Mouse (Mus musculus) ES-E14 (cell line): ENCODE measurements around the gene March1. TPM values are rescaled to one million over a fixed set of nuclear protein-coding genes. Genes with fewer than 3 reads are reported as not detected.

Source experiments
- DNase-seq: peaks from one replicate; pipeline ENCODE4 v3.0.0-alpha.2; 2013; ENCODE audit warnings: low read depth, low spot score
- H3K27ac ChIP-seq: 2 replicates; pipeline ENCODE4 v1.5.1; 2012; ENCODE audit warnings: low read depth, mild to moderate bottlenecking, low read length, moderate library complexity, mixed read lengths; ENCODE audit not compliant: poor library complexity, insufficient read depth, severe bottlenecking
- H3K36me3 ChIP-seq: 2 replicates; pipeline ENCODE4 v1.6.1; 2012; ENCODE audit warnings: mild to moderate bottlenecking, low read length, moderate library complexity, mixed read lengths; ENCODE audit not compliant: control insufficient read depth, poor library complexity, insufficient read depth, severe bottlenecking
- H3K4me1 ChIP-seq, 2 experiments: fragments of 150-350 bp in 1 of 2; sonication (generic) in 1 of 2; 2 replicates each; pipeline ENCODE4 v1.6.1; 2012; ENCODE audit warnings: low read length in 2 of 2, mild to moderate bottlenecking in 1 of 2, mixed read lengths in 1 of 2; ENCODE audit not compliant: control insufficient read depth in 2 of 2, insufficient read depth in 2 of 2, poor library complexity in 1 of 2
- H3K4me3 ChIP-seq, 2 experiments: fragments of 150-350 bp in 1 of 2; sonication (generic) in 1 of 2; 2 replicates each; pipeline ENCODE4 v1.5.1; 2012; ENCODE audit warnings: low read length in 2 of 2, low read depth in 1 of 2, mild to moderate bottlenecking in 1 of 2, mixed read lengths in 1 of 2; ENCODE audit not compliant: insufficient read depth in 1 of 2, poor library complexity in 1 of 2, severe bottlenecking in 1 of 2
- H3K9ac ChIP-seq: 2 replicates; pipeline ENCODE4 v1.6.1; 2012; ENCODE audit warnings: low read depth, mild to moderate bottlenecking, low read length, mixed read lengths; ENCODE audit not compliant: poor library complexity, insufficient read depth, severe bottlenecking
- H3K9me3 ChIP-seq: fragments of 150-350 bp; sonication (generic); 2 replicates; pipeline ENCODE4 v1.6.1; 2012; ENCODE audit warnings: low read depth, mild to moderate bottlenecking, low read length; ENCODE audit not compliant: control insufficient read depth, insufficient read depth
- CHD2 ChIP-seq: IDR thresholded peaks from 2 replicates; pipeline ENCODE4 v1.6.1; 2014; ENCODE audit warnings: mild to moderate bottlenecking, low read depth, low read length, inconsistent platforms
- HCFC1 ChIP-seq: IDR thresholded peaks from 2 replicates; pipeline ENCODE4 v1.6.1; 2012; ENCODE audit warnings: low read length, inconsistent platforms, borderline replicate concordance; ENCODE audit not compliant: insufficient read depth
- MAFK ChIP-seq: IDR thresholded peaks from 2 replicates; pipeline ENCODE4 v1.6.1; 2014; ENCODE audit warnings: mild to moderate bottlenecking, low read depth, low read length, inconsistent platforms; ENCODE audit not compliant: insufficient read depth
- ZC3H11A ChIP-seq: IDR thresholded peaks from 2 replicates; pipeline ENCODE4 v1.6.1; 2012; ENCODE audit warnings: low read depth, mild to moderate bottlenecking, inconsistent platforms, low read length, borderline replicate concordance
- ZNF384 ChIP-seq: IDR thresholded peaks from 2 replicates; pipeline ENCODE4 v1.6.1; 2012; ENCODE audit warnings: low read depth, low read length, inconsistent platforms
- in situ Hi-C, 2 experiments: fragments of 600-800 bp; cut with MboI; formaldehyde crosslinking; loops; one replicate each; pipeline ENCODE4 v1.15.1; 2025; ENCODE audit warnings: low sequenced_read_pairs in 2 of 2, inconsistent platforms in 1 of 2; ENCODE audit not compliant: unreplicated experiment in 2 of 2
- total RNA-seq: library from RNA; depleted of rRNA; stranded (reverse); fragments of 300-350 nt; gene quantifications from 2 replicates; pipeline ENCODE4 v1.2.3, GENCODE M21; 2012

March1 gene
- total RNA-seq, 1 experiment = 0.22 TPM

DNA sequence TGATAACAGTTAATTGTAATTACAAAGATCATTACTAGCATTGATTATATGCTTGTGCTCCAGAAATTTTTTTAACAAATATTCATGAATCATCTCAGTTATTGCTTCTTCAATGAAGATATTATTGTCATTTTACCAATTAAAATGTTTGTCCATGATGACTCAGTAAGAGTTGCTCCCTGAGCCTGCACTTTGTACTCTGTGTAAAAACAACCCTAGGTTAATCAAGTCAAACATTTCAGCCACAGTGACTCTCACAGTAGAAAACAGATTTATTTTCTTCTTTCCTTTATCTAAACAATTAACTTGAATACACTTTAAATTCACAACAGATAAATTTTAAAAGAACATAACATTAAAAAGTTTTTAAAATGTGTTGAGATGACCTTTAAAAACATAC, 708.7 kb downstream of the March1 start:
- Histone ChIP-seq H3K4me1 (no peaks in the 10 kb centered on the region), H3K36me3 (no peaks in the 10 kb centered on the region), H3K4me3 (no peak overlapping the region), H3K27ac (no peak overlapping the region), H3K9me3 (no peaks in the 10 kb centered on the region), H3K9ac (no peak overlapping the region)
- TF ChIP-seq CHD2 (no peak), ZNF384 (no peak), HCFC1 (no peak), ZC3H11A (no peak), MAFK (no peak)
- no peak for DNase-seq
- in situ Hi-C loops = no loop called here

DNA sequence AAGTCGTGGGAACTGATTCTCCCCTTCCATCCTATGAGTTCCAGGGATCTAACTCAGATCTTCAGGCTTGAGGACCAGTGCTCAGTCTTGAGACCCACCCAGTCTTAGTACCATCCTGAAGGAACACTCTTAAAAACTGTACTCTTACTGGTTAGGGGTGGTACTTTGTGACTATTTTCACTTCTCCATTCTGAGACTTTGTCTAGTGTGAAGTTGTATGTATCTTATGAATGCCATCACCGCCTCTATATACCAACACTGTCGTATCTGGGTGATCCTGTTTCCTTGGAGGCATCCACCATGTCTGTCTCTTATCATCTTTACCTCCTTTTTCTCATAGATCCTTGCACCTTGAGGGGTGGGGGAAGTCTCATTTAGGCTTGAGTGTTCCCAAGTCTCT, 714.5 kb downstream of the March1 start:
- no peak overlapping the region for H3K27ac ChIP-seq
- H3K4me1 ChIP-seq = no peaks in the 10 kb centered on the region
- no peak for TF ChIP-seq HCFC1
- in situ Hi-C loops = no loop called here
- H3K36me3 ChIP-seq = no peaks in the 10 kb centered on the region
- no peak overlapping the region for H3K4me3 ChIP-seq
- DNase-seq = no peak
- no peaks in the 10 kb centered on the region for H3K9me3 ChIP-seq
- H3K9ac ChIP-seq = no peak overlapping the region

- in situ Hi-C loops = no loop called here
- no peak overlapping the region for H3K27ac ChIP-seq
Measured at GRCm38 (mm10) chr8:66334265-66334664, 716.6 kb downstream of the March1 start.

GRCm38 (mm10) chr8:66339551-66339950, 721.9 kb downstream of the March1 start:
- no peak for TF ChIP-seq ZC3H11A
- no peak for TF ChIP-seq MAFK
- no peak for TF ChIP-seq CHD2
- TF ChIP-seq HCFC1 = no peak
- TF ChIP-seq ZNF384 = no peak
- in situ Hi-C loops = no loop called here
- H3K4me3 ChIP-seq = no peak overlapping the region

More at GRCm38 (mm10) chr8:66334265-66334664, 716.6 kb downstream of the March1 start:
- Histone ChIP-seq H3K36me3 (no peaks in the 10 kb centered on the region), H3K9me3 (no peaks in the 10 kb centered on the region), H3K9ac (no peak overlapping the region), H3K4me3 (no peak overlapping the region), H3K4me1 (no peaks in the 10 kb centered on the region)
- TF ChIP-seq ZNF384 = no peak
- no peak for TF ChIP-seq ZC3H11A
- no peak for TF ChIP-seq CHD2
- no peak for TF ChIP-seq HCFC1
- TF ChIP-seq MAFK = no peak
- DNase-seq = no peak

GRCm38 (mm10) chr8:66342928-66343327, 725.2 kb downstream of the March1 start:
- in situ Hi-C loops = no loop called here

More at GRCm38 (mm10) chr8:66339551-66339950, 721.9 kb downstream of the March1 start:
- Histone ChIP-seq H3K36me3 (no peaks in the 10 kb centered on the region), H3K27ac (no peak overlapping the region), H3K4me1 (no peaks in the 10 kb centered on the region), H3K9ac (no peak overlapping the region), H3K9me3 (no peaks in the 10 kb centered on the region)
- no peak for DNase-seq

More at GRCm38 (mm10) chr8:66342928-66343327, 725.2 kb downstream of the March1 start:
- H3K4me1 ChIP-seq = no peaks in the 10 kb centered on the region
- TF ChIP-seq MAFK (no peak), HCFC1 (no peak), ZC3H11A (no peak), ZNF384 (no peak), CHD2 (no peak)
- DNase-seq = no peak
- no peaks in the 10 kb centered on the region for H3K36me3 ChIP-seq
- no peaks in the 10 kb centered on the region for H3K9me3 ChIP-seq
- no peak overlapping the region for H3K4me3 ChIP-seq
- no peak overlapping the region for H3K9ac ChIP-seq
- no peak overlapping the region for H3K27ac ChIP-seq
